Mouse (Mus musculus) large intestine, adult 2 months (tissue): Measurements from ENCODE around the gene Gmpr. TPM values are rescaled to one million over a fixed set of nuclear protein-coding genes. Genes with fewer than 3 reads are reported as not detected.

ENCODE experiments used
- DNase-seq: peaks from one replicate; pipeline ENCODE4 v3.0.0-alpha.2; 2012; ENCODE audit warnings: low read depth, low spot score
- WGBS: fragments of 180-500 bp; shearing (Covaris S2); methylation state at CpG from one replicate; pipeline ENCODE4 v1.1.7; 2018; 5-methylcytosine and 5-hydroxymethylcytosine counted together
- polyA plus RNA-seq: library from polyadenylated mRNA; depleted of rRNA; stranded (reverse); fragments of >200 nt; gene quantifications from 2 replicates; pipeline ENCODE4 v1.2.3, GENCODE M21; 2012

Gene Gmpr
- polyA plus RNA-seq, 1 experiment = 11.2 TPM

DNA sequence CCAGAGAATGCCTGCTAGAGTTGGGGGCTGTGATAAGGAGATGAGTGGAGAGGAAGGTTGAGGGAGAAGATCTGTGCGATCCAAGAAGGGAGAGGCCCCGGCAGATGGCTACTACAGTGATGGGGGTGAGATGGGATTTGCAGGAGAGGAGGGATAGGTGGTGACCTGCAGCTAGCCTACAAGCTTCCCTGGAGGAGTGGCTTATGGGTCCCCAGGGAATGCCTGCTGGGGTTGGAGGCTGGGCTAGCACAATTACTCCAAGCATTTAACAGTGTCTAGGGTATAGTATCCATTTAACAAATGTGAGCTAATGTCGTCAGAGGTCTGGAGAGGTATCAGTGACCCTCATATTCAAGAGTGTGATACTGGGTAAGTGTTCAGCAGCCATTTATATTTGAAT lies 7.9 kb upstream of the Gmpr start:
- DNase-seq = no peak
- 89% methylated on average over 3 of the region's 3 CpGs for WGBS

DNA sequence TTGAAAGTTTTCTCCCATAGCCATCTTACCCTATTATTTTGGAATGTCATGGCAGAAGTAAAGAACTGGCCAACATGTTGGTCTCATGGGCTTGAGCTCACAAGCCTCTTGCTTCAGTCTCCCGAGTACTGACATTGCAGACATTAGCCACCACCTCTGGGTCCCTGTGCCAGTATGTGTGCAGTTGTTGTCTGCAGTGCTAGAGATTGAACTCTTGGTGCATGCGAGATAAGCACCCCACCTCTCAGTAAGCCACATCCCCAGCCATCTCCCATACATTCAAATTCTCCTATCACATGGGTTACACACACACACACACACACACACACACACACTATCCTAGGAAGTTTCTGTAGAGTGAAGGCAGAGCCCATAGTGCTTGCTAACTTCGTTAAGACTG lies 7.3 kb upstream of the Gmpr start:
- no peak for DNase-seq
- WGBS = 84% methylated on average over 3 of the region's 3 CpGs

DNA sequence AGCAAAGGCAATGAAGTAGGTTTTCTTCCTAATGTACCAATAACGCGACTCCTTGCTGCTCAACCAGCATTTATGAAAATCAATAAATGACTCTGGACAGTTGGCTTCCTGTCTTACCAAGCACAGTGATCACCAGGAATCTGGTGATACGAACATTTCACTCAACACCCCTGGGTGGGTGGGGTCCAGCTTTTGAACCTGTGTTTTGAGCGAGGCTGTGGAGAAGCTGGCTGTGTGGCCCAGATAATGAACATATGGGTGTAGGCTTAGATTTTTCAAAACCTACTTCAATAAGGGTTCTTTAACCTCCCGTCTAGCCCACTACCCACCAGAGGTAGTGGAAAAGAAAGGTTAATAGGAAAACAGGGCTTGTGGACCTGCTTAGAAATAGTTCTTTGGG lies 4.5 kb upstream of the Gmpr start:
- DNase-seq = no peak
- WGBS = 96% methylated on average over 5 of the region's 5 CpGs

DNA sequence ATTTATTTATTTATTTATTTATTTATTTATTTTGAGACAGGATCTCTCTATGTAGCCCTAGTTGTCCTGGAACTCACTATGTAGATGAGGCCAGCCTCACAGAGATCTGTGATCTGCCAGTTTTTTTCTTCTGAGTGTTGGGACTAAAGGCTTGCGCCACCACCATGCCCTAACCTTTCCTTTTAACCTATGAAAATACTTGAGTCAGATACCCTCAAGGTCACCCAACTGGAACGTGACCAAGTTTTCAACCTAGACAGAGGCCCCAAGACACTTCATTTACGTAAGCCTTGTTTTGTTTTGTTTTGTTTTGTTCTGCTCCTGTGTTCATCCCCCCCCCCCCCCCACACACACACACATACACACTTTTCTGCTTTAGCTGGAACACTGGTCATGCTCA lies 1.7 kb upstream of the Gmpr start:
- DNase-seq = no peak
- 96% methylated on average over 3 of the region's 3 CpGs for WGBS

DNA sequence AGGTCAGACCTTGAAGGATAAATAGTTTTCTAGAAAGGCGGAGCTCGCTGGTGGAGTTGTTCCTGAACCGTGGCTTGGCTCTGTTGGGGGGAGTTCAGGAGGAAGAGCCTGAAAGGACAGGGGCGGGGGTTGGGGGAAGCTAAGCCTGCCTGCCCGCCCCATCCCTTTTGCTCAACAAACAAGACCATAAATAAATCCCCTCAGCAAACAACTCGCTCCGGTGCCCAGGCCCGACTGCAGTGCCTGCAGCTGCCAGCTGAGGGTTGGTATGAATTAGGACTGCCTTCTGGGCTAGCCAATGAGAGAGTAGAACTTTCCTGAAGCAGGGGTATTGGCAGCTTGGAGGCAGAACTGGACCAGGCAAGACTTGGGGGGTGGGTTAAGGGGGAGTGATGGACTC lies 1.3 kb downstream of the Gmpr start:
- WGBS = 2% methylated on average over 8 of the region's 8 CpGs
- no peak for DNase-seq

DNA sequence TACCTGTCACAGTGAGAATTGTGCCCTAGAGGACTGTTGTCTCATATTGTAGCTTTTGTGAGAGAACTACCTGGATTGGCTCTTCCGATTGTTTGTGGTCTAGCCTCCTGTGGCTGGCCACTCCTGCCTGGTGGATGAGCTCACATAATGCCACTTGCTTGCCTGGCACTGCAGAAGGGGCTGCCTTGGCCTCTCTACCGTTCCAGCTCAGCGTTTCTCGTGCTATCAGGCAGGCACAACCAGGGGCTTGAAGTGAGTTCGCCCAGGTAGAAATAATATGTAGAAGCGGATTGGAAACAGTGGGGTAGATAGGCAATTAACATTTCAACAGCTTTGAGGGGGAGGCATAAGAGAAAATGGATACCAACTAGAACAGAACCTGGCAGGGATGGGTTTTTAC lies 2.1 kb downstream of the Gmpr start:
- no peak for DNase-seq
- WGBS = 82% methylated on average over 6 of the region's 6 CpGs

DNA sequence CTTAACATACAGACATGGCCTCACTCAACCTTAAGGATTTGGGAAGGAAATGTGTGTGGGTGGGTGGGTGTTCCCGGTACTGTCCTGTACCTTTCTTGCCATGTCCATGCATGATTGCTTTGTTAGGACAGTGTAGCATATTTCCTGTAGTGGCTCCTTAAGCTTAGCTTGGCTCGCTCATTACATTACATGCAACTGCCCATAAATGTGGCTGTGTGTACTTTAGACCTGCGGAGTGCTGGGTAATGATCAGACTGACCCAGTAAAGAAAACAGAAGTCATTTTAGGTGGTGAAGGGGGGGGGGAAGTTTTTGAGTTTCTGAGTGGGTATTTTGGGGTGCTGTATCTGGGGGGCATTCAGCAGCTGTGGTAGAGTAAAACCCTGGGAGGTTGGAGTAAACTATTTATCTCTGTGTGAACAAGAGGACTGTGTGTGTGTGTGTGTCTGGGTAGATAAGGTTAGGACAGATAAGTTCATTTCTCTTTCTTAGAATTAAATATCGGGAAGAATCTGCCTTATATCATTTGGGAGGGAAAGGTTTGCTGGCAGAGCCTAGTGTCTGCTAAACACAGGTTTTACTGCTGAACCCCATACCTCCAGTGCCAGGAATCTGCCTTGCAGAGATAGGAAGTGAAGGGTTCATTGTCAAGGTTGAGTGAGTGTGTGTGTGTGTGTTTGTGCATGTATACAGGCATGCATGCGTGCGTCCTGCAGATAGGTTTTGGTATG lies 4.6 kb downstream of the Gmpr start:
- DNase-seq = no peak
- 33% methylated on average over 6 of the region's 6 CpGs for WGBS

DNA sequence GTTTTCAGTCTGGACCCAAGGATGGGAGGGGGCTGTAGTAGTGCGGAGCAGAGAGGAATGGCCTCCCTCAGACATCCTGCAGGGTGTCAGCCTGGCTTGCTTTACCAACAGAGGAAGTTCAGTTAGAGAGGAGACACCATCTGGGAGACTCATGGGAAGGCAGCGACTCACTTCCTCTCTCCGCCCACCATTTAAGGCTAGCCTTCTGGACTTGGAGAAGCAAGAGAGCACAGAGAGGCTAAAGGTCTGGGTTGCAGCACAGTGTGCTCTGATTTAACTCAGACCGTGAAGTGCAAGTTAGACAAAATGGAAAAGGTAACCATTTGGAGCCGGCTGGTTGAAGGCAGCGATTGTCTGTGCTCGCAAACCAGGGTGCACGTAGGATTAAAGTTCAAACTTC lies 5.3 kb downstream of the Gmpr start:
- no peak for DNase-seq

DNA sequence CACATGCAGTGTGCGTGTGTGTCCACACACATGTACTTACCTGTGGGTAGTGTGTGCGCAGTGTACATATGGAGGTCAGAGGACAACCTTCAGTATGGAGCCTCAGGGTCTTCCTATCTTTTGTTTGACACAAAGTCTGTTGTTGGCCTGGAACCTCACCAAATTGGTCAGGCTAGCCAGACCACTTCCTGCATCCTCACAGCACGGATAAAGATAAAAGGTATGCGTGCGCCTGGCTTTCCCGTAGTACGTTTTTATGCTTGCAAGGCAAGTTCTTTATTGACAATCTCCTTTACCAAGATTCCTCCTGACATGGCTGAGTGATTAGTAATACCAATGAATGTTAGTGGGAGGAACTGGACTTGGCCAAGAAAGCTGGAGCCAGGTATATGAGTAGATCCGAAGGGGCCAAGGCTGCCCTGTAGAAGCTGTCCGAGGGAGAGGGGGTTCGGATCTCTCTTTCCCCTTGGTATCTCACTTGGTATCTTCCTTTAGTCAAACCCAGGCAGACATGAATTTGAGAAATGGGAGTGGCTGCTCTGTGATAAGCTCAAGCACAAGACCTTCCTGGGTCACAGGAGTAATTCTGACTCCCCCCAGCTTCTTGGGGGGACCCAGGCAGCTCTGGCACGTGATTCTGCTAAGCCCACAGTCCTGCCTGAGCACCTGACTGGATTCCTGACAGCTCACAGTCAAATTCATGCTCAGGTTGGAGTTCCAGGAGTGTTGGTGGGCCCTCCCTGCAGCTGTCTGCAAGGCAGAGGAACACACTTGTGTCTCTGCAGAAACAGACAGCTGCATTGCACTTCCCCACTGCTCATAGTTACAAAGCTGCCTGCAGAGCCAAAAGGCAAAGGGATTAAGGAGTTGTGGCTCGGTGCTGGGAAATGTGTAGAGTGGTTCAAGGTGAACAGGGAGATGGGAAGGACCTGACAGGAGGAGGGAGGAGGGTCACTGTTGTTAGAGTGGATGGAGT lies 6.1 kb downstream of the Gmpr start:
- DNase-seq = no peak

More for the DNA sequence above, 5.3 kb downstream of the Gmpr start:
- 52% methylated on average over 8 of the region's 8 CpGs for WGBS

DNA sequence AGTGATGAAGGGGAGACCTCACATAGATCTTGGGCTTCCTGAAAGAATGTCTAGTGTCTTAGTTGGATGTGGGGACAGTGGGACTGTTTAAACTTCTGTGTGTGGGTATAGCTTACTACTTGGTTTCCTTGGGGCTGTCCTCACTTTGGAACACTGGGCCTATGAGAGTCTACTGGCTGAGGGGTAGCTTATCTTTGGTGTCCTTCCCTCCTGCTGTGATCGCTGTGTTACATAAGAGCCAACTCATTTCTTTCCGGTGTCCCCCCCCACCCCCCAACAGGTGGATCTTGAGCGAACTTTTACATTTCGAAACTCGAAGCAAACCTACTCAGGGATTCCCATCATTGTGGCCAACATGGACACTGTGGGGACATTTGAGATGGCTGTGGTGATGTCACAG lies 6.9 kb downstream of the Gmpr start:
- DNase-seq = no peak
- WGBS = 91% methylated on average over 5 of the region's 5 CpGs

More for the DNA sequence above, 6.1 kb downstream of the Gmpr start:
- 83% methylated on average over 12 of the region's 12 CpGs for WGBS

DNA sequence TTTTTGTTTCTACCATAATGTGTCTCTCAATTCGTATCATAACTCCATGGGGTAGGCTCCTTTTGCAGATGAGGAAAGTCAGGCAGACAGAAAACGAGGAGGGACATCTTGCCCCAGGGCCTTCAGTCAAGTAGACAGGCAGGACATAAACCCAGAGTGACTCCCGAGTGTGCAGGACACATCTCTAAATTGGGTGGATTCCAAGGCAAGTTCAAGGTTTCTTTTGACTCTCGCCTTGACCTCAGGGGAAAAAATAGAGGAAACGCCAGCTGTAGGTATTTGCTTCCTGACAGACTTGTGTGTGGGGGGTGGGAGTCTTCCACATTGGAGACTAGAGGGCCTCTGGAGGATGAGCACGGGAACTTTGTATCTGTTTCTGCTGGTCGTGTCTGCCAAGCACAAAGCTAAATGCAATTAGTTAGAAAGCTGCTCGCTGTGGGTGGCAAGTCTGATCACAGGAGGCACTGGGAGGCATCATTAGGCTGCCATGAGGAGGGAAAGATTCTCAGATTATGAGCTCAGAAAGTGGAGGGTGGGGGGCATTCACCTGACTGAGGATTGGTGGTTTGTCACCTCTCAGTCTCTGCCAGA lies 7.7 kb downstream of the Gmpr start:
- 74% methylated on average over 8 of the region's 8 CpGs for WGBS
- no peak for DNase-seq

DNA sequence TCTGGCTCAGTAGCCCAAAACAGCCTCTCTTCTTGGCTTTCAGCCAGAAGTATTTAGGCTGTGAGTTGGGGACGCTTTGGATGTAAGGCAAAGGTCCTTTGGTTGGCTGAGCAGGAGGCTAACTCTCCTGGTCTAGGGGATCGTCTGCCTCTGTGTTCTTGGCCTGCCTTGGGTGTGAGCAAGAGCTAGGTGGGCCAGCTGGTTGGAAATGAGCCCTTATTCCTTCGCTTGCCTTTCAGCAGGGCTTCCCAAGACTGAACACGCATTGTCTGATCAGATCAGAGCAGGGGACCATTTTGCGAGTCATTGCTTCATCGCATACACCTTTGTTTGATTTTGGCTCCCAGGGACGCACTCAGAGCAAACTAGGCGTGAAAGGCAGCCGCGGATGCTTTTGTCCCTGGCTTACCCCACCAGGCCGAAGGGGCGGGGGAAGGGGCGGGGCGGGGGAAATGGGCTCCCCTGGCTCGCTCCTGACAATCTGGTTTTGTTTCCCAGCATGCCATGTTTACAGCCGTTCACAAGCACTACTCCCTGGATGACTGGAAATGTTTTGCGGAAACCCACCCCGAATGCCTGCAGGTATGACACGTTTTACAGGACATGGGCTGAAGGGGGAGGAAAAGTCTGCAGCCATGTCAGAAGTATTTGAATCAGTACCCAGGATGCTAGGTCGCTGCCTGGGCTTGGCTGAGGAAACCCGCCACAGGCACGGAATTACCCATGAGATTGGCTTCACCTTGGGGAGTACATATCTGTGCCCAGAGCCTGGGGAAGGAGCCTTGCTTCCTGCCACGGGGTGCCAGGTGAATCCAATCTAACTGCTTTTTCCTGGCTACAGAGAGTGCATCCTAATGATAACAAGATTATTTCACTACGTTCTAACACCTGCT lies 9.5 kb downstream of the Gmpr start:
- 10% methylated on average over 24 of the region's 24 CpGs for WGBS
- no peak for DNase-seq

DNA sequence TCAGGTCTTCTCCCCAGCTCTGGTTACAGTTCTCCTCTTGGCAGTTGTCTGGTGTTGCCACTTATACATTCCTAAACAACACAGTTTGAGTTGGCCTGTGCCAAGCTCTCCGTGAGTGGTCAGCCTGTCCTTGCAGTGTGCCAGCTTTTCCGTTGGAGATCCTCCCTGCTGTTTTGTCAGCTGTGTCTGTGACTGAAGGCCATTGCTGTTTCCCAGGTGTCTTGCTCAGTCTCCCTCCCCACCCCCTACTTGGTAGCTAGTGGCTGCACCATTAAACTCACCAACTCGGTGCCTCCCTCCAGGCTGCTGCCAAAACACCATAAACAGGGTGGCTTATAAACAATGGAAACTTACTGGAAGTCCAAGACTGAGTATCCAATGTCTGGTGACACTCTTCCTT lies 17.1 kb downstream of the Gmpr start:
- WGBS = 22% methylated on average over 3 of the region's 3 CpGs
- DNase-seq = no peak

DNA sequence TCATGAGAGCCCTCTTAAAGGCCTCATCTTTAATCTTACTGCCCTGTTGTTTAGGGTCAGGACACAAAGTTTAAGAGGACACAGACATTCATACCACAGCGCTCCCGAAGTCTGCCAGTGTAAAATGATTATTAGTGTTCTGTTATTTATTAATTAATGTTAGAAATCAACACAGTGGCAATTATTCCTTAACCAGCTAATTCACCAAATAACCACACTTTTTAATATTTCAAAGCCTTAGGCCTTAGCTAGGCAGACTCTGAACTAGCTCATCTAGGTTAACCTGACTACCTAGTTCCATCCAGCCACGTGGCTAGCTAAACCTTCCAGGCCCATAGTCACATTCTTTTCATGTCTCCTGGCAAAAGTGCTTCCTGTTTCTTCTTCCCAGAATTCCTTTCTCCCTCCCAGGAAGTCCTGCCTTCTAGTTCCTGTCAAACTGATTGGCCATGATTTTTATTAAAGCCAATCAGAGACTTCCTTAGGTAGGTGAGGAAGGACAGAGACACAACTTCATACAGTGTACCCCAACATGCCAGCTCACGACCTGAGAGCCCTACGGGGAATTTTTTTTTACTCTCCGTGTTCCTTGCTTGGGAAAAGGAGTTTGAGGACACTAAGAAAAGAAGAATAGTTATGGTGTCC lies 17.7 kb downstream of the Gmpr start:
- WGBS = 95% methylated on average over 6 of the region's 6 CpGs
- no peak for DNase-seq

DNA sequence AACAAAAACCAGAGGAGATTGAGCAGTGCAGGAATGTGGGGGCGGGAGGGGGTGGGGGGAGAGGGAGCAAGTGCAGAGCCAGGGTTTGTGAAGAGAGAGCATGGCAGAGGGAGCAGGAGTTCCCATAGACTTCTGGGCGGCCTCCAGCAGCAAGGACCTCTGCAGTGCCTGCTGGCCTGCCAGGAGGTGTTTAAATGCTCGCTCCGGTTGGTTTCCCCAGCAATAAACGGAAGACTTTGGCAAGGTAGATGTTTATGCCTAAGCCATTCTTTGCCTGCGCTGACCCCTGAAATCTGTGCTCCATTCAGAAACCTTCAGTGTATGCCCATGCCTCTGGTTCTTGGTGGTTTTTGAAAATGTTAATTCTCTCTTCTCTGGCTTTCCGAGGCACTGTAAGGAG lies 19.0 kb downstream of the Gmpr start:
- WGBS = 77% methylated on average over 7 of the region's 7 CpGs
- no peak for DNase-seq

DNA sequence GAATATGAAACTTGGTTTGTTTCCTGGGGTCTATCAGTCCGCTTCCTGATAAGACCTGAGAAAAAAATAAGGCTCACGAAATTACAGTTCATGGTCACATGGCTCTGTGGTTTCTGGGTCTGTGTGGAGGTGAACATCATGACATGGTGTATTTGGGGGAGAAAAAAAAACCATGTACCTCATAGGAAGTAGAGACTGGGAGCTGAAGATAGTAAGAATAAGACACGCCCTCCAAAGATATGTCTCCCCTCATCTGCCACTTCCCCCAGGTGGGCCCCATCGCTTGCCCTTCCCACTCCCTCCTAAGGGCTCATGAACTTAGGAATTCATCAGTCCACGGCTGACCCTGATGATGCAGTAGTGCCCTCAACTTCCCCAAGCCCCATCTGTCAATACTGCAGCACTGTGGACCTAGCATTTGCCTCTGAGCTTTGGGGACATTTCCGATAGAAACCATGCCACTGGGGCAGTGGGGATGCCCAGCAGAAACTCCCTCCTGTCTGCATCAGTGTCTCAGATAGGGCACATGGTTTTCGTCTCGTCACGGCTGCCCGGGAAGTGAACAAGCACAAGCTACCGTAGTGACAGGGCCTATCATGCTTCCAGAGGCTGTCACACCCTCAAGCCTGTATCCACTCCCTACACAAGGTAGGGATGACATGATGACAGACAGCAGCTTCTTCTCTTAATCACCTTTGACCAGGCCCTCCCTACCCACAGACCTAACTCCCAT lies 20.2 kb downstream of the Gmpr start:
- 81% methylated on average over 11 of the region's 11 CpGs for WGBS
- no peak for DNase-seq

DNA sequence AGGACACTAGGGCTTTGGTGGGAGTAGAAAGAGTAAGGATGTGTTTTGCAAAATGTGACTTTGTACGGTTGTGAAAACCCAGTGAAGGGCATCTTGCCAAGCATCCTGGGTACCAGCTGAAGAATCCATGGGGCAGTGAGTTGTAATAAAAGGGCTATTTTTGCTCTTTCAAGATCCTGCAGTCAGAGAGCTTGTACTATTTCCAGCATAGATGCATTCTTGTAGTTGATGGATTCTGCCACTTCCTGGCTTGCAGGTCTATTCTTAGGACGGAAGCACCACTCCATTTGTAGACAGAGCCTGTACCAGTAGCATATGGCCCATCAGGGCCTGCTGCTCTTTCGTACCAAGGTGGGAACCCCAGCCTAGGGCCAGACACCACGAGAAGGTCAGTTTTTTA lies 21.5 kb downstream of the Gmpr start:
- DNase-seq = no peak
- 84% methylated on average over 4 of the region's 4 CpGs for WGBS

DNA sequence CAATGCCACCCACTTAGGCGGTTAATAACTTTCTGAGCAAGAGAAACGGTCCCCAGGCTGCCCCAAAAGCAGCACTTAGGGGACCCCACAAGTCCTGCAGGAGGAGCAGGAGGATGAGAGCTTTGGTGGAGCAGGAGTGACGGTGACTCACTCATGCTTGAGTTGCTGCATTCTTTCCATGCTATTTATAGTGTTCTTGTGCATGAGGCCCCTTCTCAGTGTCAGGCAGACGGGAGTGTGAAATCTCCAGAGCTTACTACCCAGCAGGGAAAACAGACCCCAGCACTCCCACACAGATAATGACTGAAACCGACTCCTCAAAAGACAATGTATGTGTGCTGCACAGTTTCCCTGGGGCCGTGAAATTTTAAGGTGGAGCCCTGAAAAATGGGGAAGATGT lies 23.5 kb downstream of the Gmpr start:
- no peak for DNase-seq
- 56% methylated on average over 6 of the region's 6 CpGs for WGBS
